Mouse (Mus musculus): ENCODE measurements around the gene Zcchc10.
"Not testable (repeated sequence)": the region's sequence is repeated elsewhere in the genome, so short reads cannot be mapped to it uniquely, and the experiment has no call there.

DNA sequence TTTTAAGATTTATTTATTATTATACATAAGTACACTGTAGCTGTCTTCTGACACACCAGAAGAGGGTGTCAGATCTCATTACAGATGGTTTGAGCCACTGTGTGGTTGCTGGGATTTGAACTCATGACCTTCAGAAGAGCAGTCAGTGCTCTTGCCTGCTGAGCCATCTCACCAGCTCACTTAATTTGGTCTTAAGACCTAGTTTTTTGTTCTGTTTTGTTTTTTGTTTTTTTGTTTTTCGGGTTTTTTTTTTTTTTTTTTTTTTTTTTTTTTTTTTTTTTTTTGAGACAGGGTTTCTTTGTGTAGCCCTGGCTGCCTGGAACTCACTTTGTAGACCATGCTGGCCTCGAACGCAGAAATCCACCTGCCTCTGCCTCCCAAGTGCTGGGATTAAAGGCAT, 5.9 kb upstream of the Zcchc10 start:
- TF ChIP-seq CTCF (conservative IDR thresholded peaks at IDR 0.05; ENCODE audit: low read length); NANOG (IDR thresholded peaks at IDR 0.05; ENCODE audit: borderline replicate concordance, low read length): not testable (repeated sequence)
